Mouse (Mus musculus): ENCODE data around the gene Gm45717.
"Not testable (repeated sequence)": the region's sequence is repeated elsewhere in the genome, so short reads cannot be mapped to it uniquely, and the experiment has no call there.

Gene Gm45717

GRCm38 (mm10) chr7:140955758-140956555 lies at the start of gene Gm45717, which contains the start of gene Ifitm2:
Gene Gm45717, minus strand, starts transcription at chr7:140955937.
Gene Ifitm2, minus strand, starts transcription at chr7:140955987.
- peak; percentile 90 for DNase-seq (ENCODE audit: low spot score)

GRCm38 (mm10) chr7:141003248-141004010 lies 47.7 kb upstream of the Gm45717 start:
- no peak for DNase-seq (ENCODE audit: low spot score)

- DNase-seq (ENCODE audit: low spot score) = no peak
Observed at GRCm38 (mm10) chr7:141000881-141001708, 45.4 kb upstream of the Gm45717 start.

GRCm38 (mm10) chr7:140998853-140999700 lies 43.3 kb upstream of the Gm45717 start:
- no peak for DNase-seq (ENCODE audit: low spot score)

GRCm38 (mm10) chr7:140997817-140998216 lies 42.1 kb upstream of the Gm45717 start:
- DNase-seq (ENCODE audit: low spot score) = no peak

- DNase-seq (ENCODE audit: low spot score) = no peak
Observed at GRCm38 (mm10) chr7:140991117-140991689, 35.5 kb upstream of the Gm45717 start.

GRCm38 (mm10) chr7:140990622-140991021 lies 34.9 kb upstream of the Gm45717 start:
- no peak for DNase-seq (ENCODE audit: low spot score)

GRCm38 (mm10) chr7:140990185-140990584 lies 34.4 kb upstream of the Gm45717 start:
- DNase-seq (ENCODE audit: low spot score) = no peak

GRCm38 (mm10) chr7:140989022-140989421 lies 33.3 kb upstream of the Gm45717 start:
- no peak for DNase-seq (ENCODE audit: low spot score)

- no peak for DNase-seq (ENCODE audit: low spot score)
Observed at GRCm38 (mm10) chr7:140987182-140988138, 31.7 kb upstream of the Gm45717 start.

- DNase-seq (ENCODE audit: low spot score) = no peak
Observed at GRCm38 (mm10) chr7:140982971-140983370, 27.2 kb upstream of the Gm45717 start.

GRCm38 (mm10) chr7:140981704-140982103 lies 26.0 kb upstream of the Gm45717 start:
- DNase-seq (ENCODE audit: low spot score) = no peak

- not testable (repeated sequence) for DNase-seq (ENCODE audit: low spot score)
Observed at GRCm38 (mm10) chr7:140976720-140977119, 21.0 kb upstream of the Gm45717 start.

- DNase-seq (ENCODE audit: low spot score) = no peak
Observed at GRCm38 (mm10) chr7:140975465-140975864, 19.7 kb upstream of the Gm45717 start.

- DNase-seq (ENCODE audit: low spot score) = no peak
Observed at GRCm38 (mm10) chr7:140974940-140975339, 19.2 kb upstream of the Gm45717 start.

GRCm38 (mm10) chr7:140973396-140974165 lies 17.8 kb upstream of the Gm45717 start:
- no peak for DNase-seq (ENCODE audit: low spot score)

- DNase-seq (ENCODE audit: low spot score) = no peak
Observed at GRCm38 (mm10) chr7:140971479-140972171, 15.9 kb upstream of the Gm45717 start.

GRCm38 (mm10) chr7:140970931-140971330 lies 15.2 kb upstream of the Gm45717 start:
- no peak for DNase-seq (ENCODE audit: low spot score)

Data from urinary bladder, postnatal 14 days (tissue).